Mouse (Mus musculus): Measurements from ENCODE around the gene Zer1.

Gene Zer1

GRCm38 (mm10) chr2:30128789-30129188, 4.4 kb upstream of the Zer1 start:
- no peak for DNase-seq (ENCODE audit: low spot score)

- no peak for DNase-seq (ENCODE audit: low spot score)
These were observed 485 bp downstream of the Zer1 start for GRCm38 (mm10) chr2:30123729-30124471.

- DNase-seq (ENCODE audit: low spot score) = no peak
These were observed 1.6 kb downstream of the Zer1 start for GRCm38 (mm10) chr2:30122766-30123165.

- DNase-seq (ENCODE audit: low spot score) = no peak
These were observed 4.1 kb downstream of the Zer1 start for GRCm38 (mm10) chr2:30120269-30120668.

GRCm38 (mm10) chr2:30119641-30120051, 4.7 kb downstream of the Zer1 start:
- no peak for DNase-seq (ENCODE audit: low spot score)

GRCm38 (mm10) chr2:30112564-30112963, 11.8 kb downstream of the Zer1 start:
- no peak for DNase-seq (ENCODE audit: low spot score)

- no peak for DNase-seq (ENCODE audit: low spot score)
These were observed 12.9 kb downstream of the Zer1 start for GRCm38 (mm10) chr2:30111500-30111899.

- DNase-seq (ENCODE audit: low spot score) = no peak
These were observed 16.1 kb downstream of the Zer1 start for GRCm38 (mm10) chr2:30108260-30108659.

GRCm38 (mm10) chr2:30107646-30108045, 16.7 kb downstream of the Zer1 start:
- no peak for DNase-seq (ENCODE audit: low spot score)

GRCm38 (mm10) chr2:30106364-30106763, 18.0 kb downstream of the Zer1 start:
- peak; percentile 42 for DNase-seq (ENCODE audit: low spot score)

GRCm38 (mm10) chr2:30100214-30100613, 24.2 kb downstream of the Zer1 start:
- no peak for DNase-seq (ENCODE audit: low spot score)

GRCm38 (mm10) chr2:30095882-30096527, 28.4 kb downstream of the Zer1 start:
- no peak for DNase-seq (ENCODE audit: low spot score)

GRCm38 (mm10) chr2:30094208-30094588, 30.2 kb downstream of the Zer1 start:
- DNase-seq (ENCODE audit: low spot score) = no peak

- DNase-seq (ENCODE audit: low spot score) = peak; percentile 97
These were observed 30.7 kb downstream of the Zer1 start, which contains the start of gene Zdhhc12 for GRCm38 (mm10) chr2:30093471-30094207. TSS of gene Zdhhc12 (minus strand) at chr2:30093648.

GRCm38 (mm10) chr2:30092280-30092918, 32.0 kb downstream of the Zer1 start:
- DNase-seq (ENCODE audit: low spot score) = no peak

GRCm38 (mm10) chr2:30091521-30091920, 32.9 kb downstream of the Zer1 start:
- DNase-seq (ENCODE audit: low spot score) = no peak

GRCm38 (mm10) chr2:30087310-30087709, 37.1 kb downstream of the Zer1 start:
- DNase-seq (ENCODE audit: low spot score) = no peak

- DNase-seq (ENCODE audit: low spot score) = no peak
These were observed 39.8 kb downstream of the Zer1 start for GRCm38 (mm10) chr2:30084632-30085031.

- DNase-seq (ENCODE audit: low spot score) = no peak
These were observed 40.3 kb downstream of the Zer1 start for GRCm38 (mm10) chr2:30084113-30084512.

GRCm38 (mm10) chr2:30080181-30080800, 44.1 kb downstream of the Zer1 start:
- DNase-seq (ENCODE audit: low spot score) = no peak

GRCm38 (mm10) chr2:30078760-30079159, 45.6 kb downstream of the Zer1 start:
- DNase-seq (ENCODE audit: low spot score) = no peak

GRCm38 (mm10) chr2:30078349-30078712, 46.1 kb downstream of the Zer1 start:
- DNase-seq (ENCODE audit: low spot score) = no peak

Data from ovary, postnatal 36 days (tissue).